Mouse (Mus musculus): ENCODE results near the gene Lmo4. TPM values are rescaled to one million over a fixed set of nuclear protein-coding genes. Genes with fewer than 3 reads are reported as not detected.

Gene Lmo4
- polyA plus RNA-seq, 1 experiment from 2014 or later = 46.5 TPM

DNA sequence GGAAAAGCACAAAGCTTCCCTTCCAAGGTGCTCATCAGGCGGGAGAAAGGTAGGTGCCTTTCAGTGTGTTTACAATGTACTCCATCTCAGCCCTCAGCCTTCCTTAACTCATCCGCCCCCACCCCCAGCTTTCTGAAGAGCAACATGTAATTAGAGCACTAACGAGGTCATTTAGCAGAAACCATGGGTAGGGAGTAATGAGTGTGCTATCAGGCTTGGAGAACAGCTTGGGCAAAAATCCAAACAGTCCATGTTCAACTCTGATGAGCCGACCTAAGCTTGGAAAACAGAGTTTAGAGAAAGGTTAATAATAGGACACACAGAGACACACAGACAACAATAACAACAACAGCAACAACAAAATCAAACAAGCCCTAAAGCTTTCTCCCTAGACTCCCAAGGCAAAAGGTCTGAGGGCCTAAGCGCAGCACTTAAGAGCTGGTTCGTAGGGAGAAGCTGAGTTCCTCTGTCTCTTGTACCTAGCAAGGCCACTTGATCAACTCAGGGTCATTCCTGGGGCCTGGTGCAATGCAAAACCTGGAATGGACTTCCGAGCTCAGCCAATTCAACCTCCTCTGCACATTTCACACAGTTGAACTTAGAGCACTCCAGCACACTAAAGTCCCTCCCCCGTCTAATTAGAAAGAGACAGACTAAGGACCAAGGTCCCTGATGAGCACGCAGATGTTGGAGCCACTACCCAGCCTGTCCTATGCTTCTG, 40.2 kb downstream of the Lmo4 start:
- peak; percentile 14 for DNase-seq (ENCODE audit: low spot score)
- no peak overlapping the region for H3K4me3 ChIP-seq
- H3K27me3 ChIP-seq (ENCODE audit: insufficient read depth, poor library complexity, severe bottlenecking) = no peaks in the 10 kb centered on the region
- H3K4me1 ChIP-seq (replicated peaks) = no peaks in the 10 kb centered on the region
- WGBS = 72% methylated on average over 9 of the region's 9 CpGs
- no peaks in the 10 kb centered on the region for H3K9me3 ChIP-seq
- no peak overlapping the region for H3K27ac ChIP-seq
- H3K36me3 ChIP-seq = no peaks in the 10 kb centered on the region

DNA sequence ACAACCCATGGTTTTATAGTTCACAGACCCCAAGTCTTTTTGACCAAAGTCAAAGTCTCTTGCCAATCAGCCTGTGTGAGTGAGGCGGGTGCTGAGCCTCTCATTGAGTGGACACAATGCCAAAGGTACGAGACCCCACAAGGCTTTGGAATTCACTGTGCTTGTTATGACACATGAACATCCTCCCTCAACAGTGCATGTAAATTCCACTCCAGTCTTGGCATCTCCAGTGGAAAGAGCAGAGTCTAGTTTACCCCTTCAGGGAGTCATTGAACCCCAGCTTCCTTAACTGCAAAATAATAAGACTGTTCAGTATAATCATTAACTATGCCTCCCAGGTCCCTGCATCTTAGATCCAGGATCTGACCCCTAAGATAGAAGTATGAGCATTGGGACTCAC, 41.3 kb downstream of the Lmo4 start:
- Histone ChIP-seq H3K9me3 (no peaks in the 10 kb centered on the region), H3K27ac (no peak overlapping the region), H3K36me3 (no peaks in the 10 kb centered on the region), H3K4me3 (no peak overlapping the region), H3K4me1 (replicated peaks) (no peaks in the 10 kb centered on the region), H3K27me3 (ENCODE audit: insufficient read depth, poor library complexity, severe bottlenecking) (no peaks in the 10 kb centered on the region)
- 94% methylated on average over 2 of the region's 2 CpGs for WGBS
- no peak for DNase-seq (ENCODE audit: low spot score)

DNA sequence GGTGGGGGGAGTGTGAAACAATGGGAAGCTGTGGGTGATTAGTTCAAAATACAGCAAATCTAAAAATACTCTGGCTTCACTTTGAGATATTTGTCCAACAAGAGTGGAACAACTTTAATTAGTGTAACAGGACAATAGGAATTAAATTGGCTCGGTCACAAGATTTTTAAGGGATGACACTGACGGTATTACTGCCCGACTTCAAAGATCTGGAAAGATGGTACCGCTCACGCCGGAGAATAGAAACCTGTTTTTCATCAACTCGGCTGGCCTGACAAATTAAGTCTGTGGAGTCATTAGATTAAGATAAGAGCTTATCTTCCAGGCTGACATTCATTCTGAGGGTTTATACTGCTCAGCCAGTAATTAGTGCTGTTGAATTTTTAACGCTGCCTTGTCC, 42.9 kb downstream of the Lmo4 start:
- no peak for DNase-seq (ENCODE audit: low spot score)
- H3K9me3 ChIP-seq = no peaks in the 10 kb centered on the region

DNA sequence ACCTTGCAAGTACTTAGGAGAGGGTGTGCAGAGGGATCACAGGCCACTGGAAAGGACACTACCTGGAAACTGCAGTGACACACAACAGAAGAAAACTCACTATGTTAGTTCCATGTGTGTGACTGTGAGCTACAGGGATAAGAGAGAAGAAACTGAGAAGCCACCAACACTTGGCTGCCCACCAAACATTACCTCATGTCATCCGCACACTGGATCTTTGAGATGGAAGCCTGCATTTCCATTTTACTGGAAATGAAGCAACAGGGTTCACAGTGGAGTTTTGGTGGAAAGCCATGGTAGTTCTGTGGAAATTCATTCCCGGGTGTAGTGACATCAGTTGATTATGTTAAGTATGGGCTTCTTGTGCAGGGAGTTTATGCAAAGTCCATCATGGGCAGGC, 43.8 kb downstream of the Lmo4 start:
- H3K4me1 ChIP-seq (replicated peaks) = no peaks in the 10 kb centered on the region

More for the DNA sequence above, 42.9 kb downstream of the Lmo4 start:
- Histone ChIP-seq H3K27me3 (ENCODE audit: insufficient read depth, poor library complexity, severe bottlenecking) (no peaks in the 10 kb centered on the region), H3K4me3 (no peak overlapping the region), H3K27ac (no peak overlapping the region), H3K36me3 (no peaks in the 10 kb centered on the region), H3K4me1 (replicated peaks) (no peaks in the 10 kb centered on the region)
- 78% methylated on average over 8 of the region's 8 CpGs for WGBS

DNA sequence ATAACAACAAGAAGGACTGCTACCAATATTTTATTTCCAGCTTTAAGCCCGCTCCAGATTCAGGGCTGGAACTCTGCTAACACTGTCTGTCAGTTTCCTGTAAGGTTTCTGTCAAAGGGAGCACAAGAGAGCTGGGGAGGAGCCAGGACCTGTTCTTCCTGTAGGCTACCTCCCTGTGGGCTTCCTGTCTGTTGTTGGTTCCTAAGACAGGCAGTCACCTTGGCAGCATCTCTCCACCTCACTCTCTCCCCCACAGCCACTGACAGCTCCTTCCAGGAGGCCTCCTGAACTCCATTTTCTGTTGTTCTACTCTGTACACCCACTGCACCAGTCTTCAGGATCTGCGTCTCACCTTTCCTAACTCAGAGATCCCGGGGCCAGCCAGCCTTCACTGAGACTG, 49.3 kb downstream of the Lmo4 start:
- Histone ChIP-seq H3K4me3 (no peak overlapping the region), H3K27ac (no peak overlapping the region), H3K4me1 (replicated peaks) (0 out of 2 replicates have a peak, but pooled peaks cover 5% of the 10 kb centered on the region), H3K27me3 (ENCODE audit: insufficient read depth, poor library complexity, severe bottlenecking) (no peaks in the 10 kb centered on the region), H3K9me3 (no peaks in the 10 kb centered on the region), H3K36me3 (no peaks in the 10 kb centered on the region)
- no peak for DNase-seq (ENCODE audit: low spot score)
- WGBS = 83% methylated on average over 3 of the region's 3 CpGs

More for the DNA sequence above, 43.8 kb downstream of the Lmo4 start:
- WGBS = 93% methylated on average over 2 of the region's 2 CpGs
- H3K36me3 ChIP-seq = no peaks in the 10 kb centered on the region
- no peak overlapping the region for H3K4me3 ChIP-seq
- H3K27me3 ChIP-seq (ENCODE audit: insufficient read depth, poor library complexity, severe bottlenecking) = no peaks in the 10 kb centered on the region
- no peak overlapping the region for H3K27ac ChIP-seq
- no peak for DNase-seq (ENCODE audit: low spot score)
- H3K9me3 ChIP-seq = no peaks in the 10 kb centered on the region

DNA sequence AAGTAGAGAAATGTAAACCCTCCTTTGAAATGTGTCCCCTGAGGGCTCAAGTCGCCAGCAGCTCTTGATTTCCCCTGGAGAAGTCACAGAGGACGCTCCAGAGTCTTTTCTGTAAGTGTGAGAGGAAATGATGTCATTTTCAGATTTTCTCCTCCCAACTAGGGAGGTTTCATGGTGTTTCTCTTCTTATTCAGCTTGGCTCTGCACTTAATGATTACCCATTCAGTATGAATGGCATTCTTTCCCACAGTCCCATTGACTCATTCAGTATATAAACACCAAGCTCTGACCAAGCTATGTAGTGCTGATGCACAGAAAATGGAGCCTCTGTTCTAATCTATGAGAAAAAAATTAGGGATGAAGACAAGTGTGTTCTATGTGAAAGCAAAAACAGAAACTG, 51.6 kb downstream of the Lmo4 start:
- H3K27me3 ChIP-seq (ENCODE audit: insufficient read depth, poor library complexity, severe bottlenecking) = no peaks in the 10 kb centered on the region
- H3K27ac ChIP-seq = no peak overlapping the region
- H3K9me3 ChIP-seq = no peaks in the 10 kb centered on the region
- H3K36me3 ChIP-seq = no peaks in the 10 kb centered on the region
- DNase-seq (ENCODE audit: low spot score) = no peak
- H3K4me3 ChIP-seq = no peak overlapping the region
- 59% methylated on average over 2 of the region's 2 CpGs for WGBS
- 0 out of 2 replicates have a peak, but pooled peaks cover 5% of the 10 kb centered on the region for H3K4me1 ChIP-seq (replicated peaks)

DNA sequence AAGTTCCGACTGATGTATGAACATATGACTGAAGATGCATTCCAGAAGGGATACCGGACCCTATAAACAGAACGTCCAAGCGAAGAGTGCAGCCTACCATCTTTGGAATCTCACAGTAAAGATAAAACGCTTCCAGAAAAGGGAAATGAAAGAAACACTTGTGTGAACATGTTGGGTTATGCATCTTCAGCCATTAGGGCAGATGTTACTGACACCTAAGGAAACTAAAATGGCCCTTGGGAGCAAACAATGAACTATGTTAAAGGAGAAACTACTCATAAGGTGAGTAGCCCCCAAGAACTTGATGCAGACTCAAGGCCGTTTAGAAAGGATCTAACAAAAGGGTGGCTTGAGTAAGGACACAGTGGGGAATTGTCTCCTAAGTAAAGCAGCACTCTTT, 54.0 kb downstream of the Lmo4 start:
- no peak for DNase-seq (ENCODE audit: low spot score)
- 0 out of 2 replicates have a peak, but pooled peaks cover 5% of the 10 kb centered on the region for H3K4me1 ChIP-seq (replicated peaks)
- H3K27ac ChIP-seq = no peak overlapping the region
- H3K36me3 ChIP-seq = no peaks in the 10 kb centered on the region
- no peaks in the 10 kb centered on the region for H3K27me3 ChIP-seq (ENCODE audit: insufficient read depth, poor library complexity, severe bottlenecking)
- no peak overlapping the region for H3K4me3 ChIP-seq
- WGBS = 89% methylated on average over 6 of the region's 6 CpGs
- H3K9me3 ChIP-seq = no peaks in the 10 kb centered on the region

DNA sequence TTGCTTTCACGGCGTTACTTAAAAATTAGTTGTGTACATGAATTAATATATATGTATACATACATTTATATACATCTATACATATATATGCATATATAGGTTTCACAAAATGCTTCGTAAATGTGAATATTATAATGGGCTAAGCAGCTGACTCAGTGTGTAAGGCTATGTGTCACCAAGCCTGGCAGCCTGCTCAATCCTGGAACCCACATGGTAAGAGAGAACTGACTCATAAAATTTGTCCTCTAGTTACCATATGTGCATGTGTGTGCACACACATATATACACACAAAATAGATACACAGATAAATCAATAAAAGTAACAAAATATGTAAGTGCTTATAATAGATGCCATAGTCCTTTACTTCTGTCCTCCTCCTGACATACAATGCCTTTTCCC, 56.8 kb downstream of the Lmo4 start:
- Histone ChIP-seq H3K27ac (no peak overlapping the region), H3K27me3 (ENCODE audit: insufficient read depth, poor library complexity, severe bottlenecking) (no peaks in the 10 kb centered on the region), H3K36me3 (no peaks in the 10 kb centered on the region), H3K4me3 (no peak overlapping the region), H3K9me3 (no peaks in the 10 kb centered on the region), H3K4me1 (replicated peaks) (no peaks in the 10 kb centered on the region)
- 95% methylated on average over 3 of the region's 3 CpGs for WGBS
- no peak for DNase-seq (ENCODE audit: low spot score)

DNA sequence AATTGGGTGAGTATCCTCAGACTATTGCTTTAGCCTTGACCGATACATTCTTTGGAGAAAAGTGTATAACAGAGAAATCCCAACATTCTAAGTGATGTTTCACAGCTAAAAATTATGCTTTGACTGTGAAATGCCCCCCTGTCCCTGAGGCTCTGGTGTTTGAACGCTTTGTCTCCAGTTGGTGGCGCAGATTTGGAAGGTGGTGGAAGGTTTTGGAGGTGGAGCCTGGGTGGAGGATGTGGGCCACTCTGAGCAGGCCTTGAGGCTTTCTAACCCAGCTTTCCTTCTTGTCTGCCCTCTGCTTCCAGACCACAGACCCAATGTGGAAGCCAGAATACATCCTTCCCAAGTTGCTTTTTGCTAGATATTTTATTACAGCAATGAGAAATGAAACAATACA, 57.8 kb downstream of the Lmo4 start:
- DNase-seq (ENCODE audit: low spot score) = no peak
- Histone ChIP-seq H3K27ac (no peak overlapping the region), H3K4me3 (no peak overlapping the region), H3K27me3 (ENCODE audit: insufficient read depth, poor library complexity, severe bottlenecking) (no peaks in the 10 kb centered on the region), H3K9me3 (no peaks in the 10 kb centered on the region), H3K36me3 (no peaks in the 10 kb centered on the region), H3K4me1 (replicated peaks) (no peaks in the 10 kb centered on the region)
- 83% methylated on average over 3 of the region's 3 CpGs for WGBS

DNA sequence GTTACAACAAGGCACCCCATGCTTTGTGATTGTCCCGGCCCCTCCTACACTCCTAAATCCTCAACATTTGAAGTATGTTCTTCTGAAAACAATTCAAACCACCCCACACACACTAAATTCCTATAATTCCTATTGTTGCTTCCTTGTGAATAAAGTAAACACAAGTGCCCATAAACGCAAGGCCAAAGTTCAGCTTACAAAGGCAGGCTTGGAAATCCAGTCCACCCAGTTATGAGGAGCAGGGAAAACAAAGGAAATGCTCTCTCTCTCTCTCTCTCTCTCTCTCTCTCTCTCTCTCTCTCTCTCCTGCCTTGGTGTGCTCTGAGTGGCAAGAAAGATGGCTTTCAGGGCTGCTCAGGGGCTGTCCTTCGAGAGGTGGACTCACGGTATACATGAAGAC, 61.0 kb downstream of the Lmo4 start:
- no peaks in the 10 kb centered on the region for H3K9me3 ChIP-seq
- no peak for DNase-seq (ENCODE audit: low spot score)
- no peaks in the 10 kb centered on the region for H3K36me3 ChIP-seq
- H3K27me3 ChIP-seq (ENCODE audit: insufficient read depth, poor library complexity, severe bottlenecking) = no peaks in the 10 kb centered on the region
- H3K4me3 ChIP-seq = no peak overlapping the region
- WGBS = 90% methylated on average over 4 of the region's 4 CpGs
- no peaks in the 10 kb centered on the region for H3K4me1 ChIP-seq (replicated peaks)
- H3K27ac ChIP-seq = no peak overlapping the region

DNA sequence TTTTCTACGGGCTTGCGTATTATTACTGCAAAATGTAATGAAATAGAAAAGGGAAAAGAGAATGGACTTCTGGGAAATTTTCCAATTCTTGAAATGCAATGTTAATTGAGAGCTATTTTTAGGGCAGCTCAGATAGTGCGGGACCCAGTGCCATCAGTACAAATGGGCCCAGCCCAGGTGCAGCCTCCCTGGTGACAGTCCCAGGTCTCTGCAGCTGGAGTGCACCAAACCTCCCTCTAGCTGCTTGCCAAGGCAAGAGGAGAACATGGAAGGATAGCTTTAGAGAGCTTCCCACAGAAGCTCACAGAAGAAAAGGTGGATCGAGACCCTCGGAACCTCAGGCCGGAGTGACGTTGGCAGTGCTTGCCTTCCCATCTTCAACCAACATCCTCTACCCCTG, 62.1 kb downstream of the Lmo4 start:
- no peak overlapping the region for H3K27ac ChIP-seq
- H3K4me3 ChIP-seq = no peak overlapping the region
- no peaks in the 10 kb centered on the region for H3K9me3 ChIP-seq
- H3K36me3 ChIP-seq = no peaks in the 10 kb centered on the region
- no peaks in the 10 kb centered on the region for H3K27me3 ChIP-seq (ENCODE audit: insufficient read depth, poor library complexity, severe bottlenecking)
- no peaks in the 10 kb centered on the region for H3K4me1 ChIP-seq (replicated peaks)
- no peak for DNase-seq (ENCODE audit: low spot score)
- WGBS = 96% methylated on average over 7 of the region's 7 CpGs

DNA sequence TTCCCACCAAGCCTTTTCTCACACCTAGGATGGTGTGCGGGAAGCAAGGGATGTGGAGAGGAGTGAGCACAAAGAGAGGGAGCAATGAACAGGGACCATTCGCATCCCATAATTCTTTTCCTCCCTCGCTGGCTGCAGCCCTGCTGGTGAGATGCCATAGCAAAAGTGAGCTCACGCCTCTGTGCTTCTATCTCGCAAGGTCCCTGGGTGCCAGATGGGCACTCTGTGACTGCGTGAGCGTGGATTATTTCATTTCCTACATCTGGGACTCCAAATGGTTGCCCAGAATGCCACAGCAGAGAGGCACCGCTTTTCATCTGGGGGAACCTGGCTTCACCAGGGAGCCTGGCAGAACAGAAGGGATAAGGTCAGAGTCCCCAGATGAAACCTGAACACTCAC, 63.2 kb downstream of the Lmo4 start:
- H3K9me3 ChIP-seq = no peaks in the 10 kb centered on the region
- H3K36me3 ChIP-seq = no peaks in the 10 kb centered on the region
- H3K4me3 ChIP-seq = no peak overlapping the region
- WGBS = 88% methylated on average over 8 of the region's 8 CpGs
- no peaks in the 10 kb centered on the region for H3K27me3 ChIP-seq (ENCODE audit: insufficient read depth, poor library complexity, severe bottlenecking)
- DNase-seq (ENCODE audit: low spot score) = no peak
- H3K27ac ChIP-seq = no peak overlapping the region
- H3K4me1 ChIP-seq (replicated peaks) = no peaks in the 10 kb centered on the region

DNA sequence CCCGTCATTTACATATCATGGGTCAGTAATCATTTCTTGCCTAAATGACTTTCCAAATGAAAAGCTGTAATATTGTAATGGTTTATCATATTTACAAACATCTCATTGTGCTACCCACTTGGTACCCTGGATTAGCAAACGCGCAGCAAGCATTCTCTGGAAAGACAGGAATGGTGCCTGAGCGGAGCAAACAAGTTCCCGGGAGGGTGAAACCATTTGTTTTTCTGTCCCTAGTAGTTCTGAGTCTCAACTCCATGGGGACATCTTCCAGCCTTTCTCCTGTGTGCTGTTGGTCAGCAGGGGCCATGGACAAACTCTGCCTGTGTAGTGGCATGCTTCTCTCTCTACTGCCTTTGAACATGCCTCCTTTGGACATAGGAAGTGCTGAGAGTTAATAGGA, 64.2 kb downstream of the Lmo4 start:
- Histone ChIP-seq H3K4me1 (replicated peaks) (no peaks in the 10 kb centered on the region), H3K4me3 (no peak overlapping the region), H3K9me3 (no peaks in the 10 kb centered on the region), H3K36me3 (no peaks in the 10 kb centered on the region), H3K27ac (no peak overlapping the region), H3K27me3 (ENCODE audit: insufficient read depth, poor library complexity, severe bottlenecking) (no peaks in the 10 kb centered on the region)
- no peak for DNase-seq (ENCODE audit: low spot score)
- 91% methylated on average over 5 of the region's 5 CpGs for WGBS

DNA sequence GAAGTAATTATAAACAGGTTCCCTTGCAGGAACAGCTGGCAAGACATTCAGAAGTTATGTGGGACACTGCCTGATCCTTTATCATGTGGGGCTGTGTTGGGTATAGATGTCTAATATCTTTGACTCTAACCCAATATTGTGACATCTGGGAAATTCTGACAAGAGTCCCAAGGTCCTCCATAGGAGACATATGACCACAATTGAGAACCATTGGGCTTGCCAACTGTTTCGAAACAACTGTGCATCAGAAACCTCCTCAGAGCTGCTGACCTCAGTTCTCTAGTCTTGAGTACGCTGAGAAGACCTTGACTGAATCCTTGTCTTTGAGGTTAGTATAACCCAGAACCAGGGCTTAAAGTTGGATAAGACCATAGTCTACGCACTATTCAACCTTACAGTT, 66.4 kb downstream of the Lmo4 start:
- no peak overlapping the region for H3K4me3 ChIP-seq
- no peak for DNase-seq (ENCODE audit: low spot score)
- H3K27ac ChIP-seq = no peak overlapping the region
- WGBS = 94% methylated on average over 3 of the region's 3 CpGs
- no peaks in the 10 kb centered on the region for H3K36me3 ChIP-seq
- no peaks in the 10 kb centered on the region for H3K27me3 ChIP-seq (ENCODE audit: insufficient read depth, poor library complexity, severe bottlenecking)
- H3K4me1 ChIP-seq (replicated peaks) = no peaks in the 10 kb centered on the region
- no peaks in the 10 kb centered on the region for H3K9me3 ChIP-seq

All from hindbrain, embryonic 10.5 days (tissue).